Mouse (Mus musculus) heart, postnatal 10 days (tissue): ENCODE results near the gene Tbc1d5. TPM values are rescaled to one million over a fixed set of nuclear protein-coding genes. Genes with fewer than 3 reads are reported as not detected.

Experiments
- DNase-seq, 2 experiments: peaks; one replicate each; pipeline ENCODE4 v3.0.0; 2021
- intact Hi-C: fragments of 180-260 bp; cut with DNase I; formaldehyde crosslinking; loops from one replicate; pipeline ENCODE4 v1.15.1; 2025
- total RNA-seq, 2 experiments: library from RNA; stranded (reverse); gene quantifications; 2 replicates each; pipeline ENCODE4 v1.2.3; 2021

Gene Tbc1d5
- total RNA-seq: 10 to 100 TPM; 16.9 to 17.7 TPM

DNA sequence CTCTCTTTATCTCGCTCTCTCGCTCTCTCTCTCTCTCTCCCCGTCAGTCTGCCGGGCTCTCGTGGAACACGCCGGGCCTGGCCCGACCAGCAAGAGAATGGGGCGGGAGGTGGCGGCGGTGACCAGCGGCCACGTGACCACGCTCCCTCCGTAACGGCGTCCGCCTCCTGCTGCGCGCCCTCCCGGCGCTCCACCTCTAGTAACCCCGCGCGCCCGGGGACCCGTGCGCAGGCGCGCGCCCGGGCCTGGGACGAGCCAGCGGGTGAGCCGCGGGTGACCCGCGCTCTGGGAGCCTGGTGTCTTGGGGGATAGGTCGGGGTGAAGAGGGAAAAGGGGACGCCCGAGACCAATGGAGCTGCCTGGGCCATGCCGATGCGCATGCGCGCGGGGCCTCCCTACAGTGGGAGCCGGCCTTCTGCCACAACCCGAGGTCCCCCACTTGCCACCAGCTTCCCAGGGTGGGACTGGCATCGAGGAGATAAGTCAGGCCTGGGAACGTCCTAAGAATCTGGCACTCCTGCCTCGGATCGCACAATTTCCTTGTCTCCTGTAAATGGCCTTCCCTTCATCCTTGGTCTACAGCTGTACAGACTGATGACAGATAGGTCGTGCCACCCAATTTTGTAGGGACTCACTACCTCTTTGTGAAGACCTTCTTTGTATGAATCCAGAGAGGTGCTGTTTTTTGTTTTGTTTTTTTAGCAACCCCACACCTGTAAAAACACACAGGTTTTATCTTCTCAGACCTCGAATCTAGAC lies at the start of gene Tbc1d5:
Gene Tbc1d5, minus strand, starts transcription at position 158 of the 759 bp plus-strand sequence.
- DNase-seq: peak; percentile 94 to 96
- intact Hi-C loops: loop anchor here (2.0 kb wide), 1 partner anchor 67 kb away; no protein-coding TSS in a partner anchor

GRCm38 (mm10) chr17:51226056-51226455 lies 46.9 kb upstream of the Tbc1d5 start:
- intact Hi-C loops: no loop called here
- DNase-seq: no peak

DNA sequence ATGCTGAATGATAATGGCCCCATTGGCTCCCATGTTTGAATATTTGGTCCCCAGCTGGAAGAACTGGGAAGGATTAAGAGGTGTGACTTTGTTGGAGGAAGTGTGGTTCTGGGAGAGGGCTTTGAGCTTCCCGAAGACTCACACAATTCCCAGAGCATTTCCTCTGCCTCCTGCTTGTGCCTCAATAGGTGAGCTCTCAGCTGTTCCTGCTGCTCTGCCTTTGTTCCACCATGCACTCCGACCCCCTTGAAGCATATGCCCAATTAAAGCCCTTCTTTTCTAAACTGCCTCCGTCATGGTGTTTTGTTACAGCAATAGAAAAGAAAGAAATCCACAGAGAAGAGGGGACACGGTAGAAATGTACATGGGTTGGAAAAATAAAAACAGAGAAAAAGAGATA lies 44.0 kb upstream of the Tbc1d5 start:
- DNase-seq: no peak
- intact Hi-C loops: no loop called here

- intact Hi-C loops: no loop called here
- DNase-seq: peak in 1 of 2 experiments; percentile 11
Observed at GRCm38 (mm10) chr17:51221075-51221474, 41.9 kb upstream of the Tbc1d5 start.

DNA sequence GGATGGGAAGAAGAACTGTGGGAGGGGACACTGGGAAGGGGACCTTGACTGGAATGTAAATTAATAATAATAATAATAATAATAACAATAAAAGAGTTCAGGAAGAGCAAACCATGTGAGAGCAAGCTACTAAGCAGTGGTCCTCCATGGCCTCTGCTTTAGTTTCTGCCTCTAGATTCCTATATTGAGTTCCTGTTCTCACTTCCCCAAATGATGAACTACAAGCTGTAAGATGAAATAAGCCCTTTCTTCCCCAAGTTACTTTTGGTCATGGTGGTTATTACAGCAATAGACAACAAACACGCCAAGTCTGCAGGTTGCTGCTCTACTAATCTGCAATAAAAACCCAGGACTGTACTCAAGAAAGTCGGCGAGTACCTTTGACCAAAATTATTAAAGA lies 40.7 kb upstream of the Tbc1d5 start:
- DNase-seq: no peak
- intact Hi-C loops: no loop called here

DNA sequence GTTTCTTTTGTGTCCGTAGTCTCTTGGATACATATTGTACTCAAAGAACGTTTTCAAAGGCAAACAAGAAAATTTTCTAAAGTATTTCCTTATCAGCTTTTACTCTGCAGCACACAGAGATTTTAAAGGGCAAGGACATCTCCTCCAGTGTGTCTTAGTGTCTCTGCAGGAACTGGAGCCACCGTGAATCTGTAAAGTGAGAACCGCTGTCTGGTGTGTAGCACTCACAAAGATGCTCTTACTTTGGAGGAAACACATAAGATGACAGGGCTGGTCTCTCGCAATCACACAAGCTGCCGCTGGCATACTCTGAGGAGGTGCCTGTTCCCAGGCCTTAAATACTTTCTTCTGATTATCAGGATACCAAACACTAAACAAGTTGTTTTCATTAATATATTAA lies 37.3 kb upstream of the Tbc1d5 start:
- no peak for DNase-seq
- intact Hi-C loops: no loop called here

DNA sequence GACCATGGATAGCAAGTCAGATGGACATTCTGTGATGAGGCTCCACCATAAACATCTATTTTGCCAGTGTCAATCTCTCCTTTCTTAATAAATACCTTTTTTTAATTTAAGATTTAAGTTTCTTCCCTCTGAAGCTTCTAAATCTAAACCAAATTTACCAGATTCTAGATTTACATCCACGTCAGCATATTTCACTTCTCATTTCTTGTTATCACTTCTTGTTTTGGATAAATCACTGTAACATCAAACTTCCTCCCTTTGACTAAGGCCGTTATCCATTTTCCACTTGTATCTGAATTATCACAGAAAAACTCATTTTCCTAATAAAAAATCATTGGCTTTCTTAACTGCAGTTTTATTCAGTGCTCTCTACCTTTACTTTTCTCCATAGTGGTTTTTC lies 30.4 kb upstream of the Tbc1d5 start:
- intact Hi-C loops: no loop called here
- DNase-seq: no peak

DNA sequence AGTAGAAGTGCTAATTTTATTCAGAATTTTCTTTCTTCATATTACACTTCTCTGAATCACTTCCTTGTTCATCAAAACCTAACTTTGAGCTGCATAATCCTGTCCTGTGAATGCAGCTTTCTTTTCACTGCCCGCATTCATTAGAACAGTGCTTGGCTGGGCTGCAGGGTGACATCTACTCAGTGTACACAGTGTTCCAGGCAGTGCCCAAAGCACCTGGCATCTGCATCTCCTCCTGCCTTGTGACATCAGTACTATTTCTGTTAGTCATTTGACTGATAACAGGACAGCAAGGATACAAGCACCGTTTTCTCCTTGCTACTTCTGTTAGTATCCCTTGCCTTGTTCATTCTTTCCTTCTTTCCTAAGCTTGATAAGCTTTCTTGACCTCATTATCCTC lies 25.5 kb upstream of the Tbc1d5 start:
- intact Hi-C loops: no loop called here
- DNase-seq: peak; percentile 51 to 72

GRCm38 (mm10) chr17:51195561-51195960 lies 16.4 kb upstream of the Tbc1d5 start:
- no peak for DNase-seq

DNA sequence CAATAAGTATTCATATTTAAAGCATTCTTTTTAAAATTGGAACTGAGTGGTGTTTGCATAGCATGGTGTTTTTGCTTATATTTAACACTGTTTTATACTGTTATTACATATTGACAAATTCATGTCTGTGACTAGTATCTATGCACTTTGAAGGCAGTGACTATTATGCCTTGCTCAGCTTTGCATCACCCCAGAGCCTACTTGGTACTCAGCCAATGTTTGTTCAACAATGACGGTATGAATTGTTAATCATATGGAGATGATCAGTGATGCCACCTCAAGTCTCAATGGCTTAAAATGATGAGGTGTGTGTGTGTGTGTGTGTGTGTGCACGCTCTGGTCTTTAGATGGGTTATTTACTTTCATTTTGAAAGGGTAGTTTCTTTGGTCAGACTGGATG lies 15.6 kb upstream of the Tbc1d5 start:
- intact Hi-C loops: no loop called here
- no peak for DNase-seq

More at GRCm38 (mm10) chr17:51195561-51195960, 16.4 kb upstream of the Tbc1d5 start:
- intact Hi-C loops: no loop called here

DNA sequence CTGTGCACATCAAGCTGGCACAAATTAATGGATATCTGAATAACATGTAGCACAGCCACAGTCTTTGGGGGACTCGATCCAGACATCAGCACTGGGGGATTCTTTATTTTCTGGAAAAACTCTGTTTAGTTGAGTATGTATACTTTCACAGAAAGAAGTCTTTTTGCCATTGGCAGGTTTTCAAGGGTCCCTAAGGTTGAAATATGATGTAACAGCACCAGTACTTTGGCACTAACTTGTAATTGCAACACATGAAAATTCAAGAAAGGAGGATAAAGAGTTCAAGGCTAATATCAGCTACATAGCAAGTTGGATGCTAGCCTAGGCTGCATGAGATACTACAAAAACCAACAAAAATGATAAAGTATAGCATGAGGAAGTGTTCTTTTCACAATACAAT lies 12.2 kb upstream of the Tbc1d5 start:
- intact Hi-C loops: no loop called here
- no peak for DNase-seq

DNA sequence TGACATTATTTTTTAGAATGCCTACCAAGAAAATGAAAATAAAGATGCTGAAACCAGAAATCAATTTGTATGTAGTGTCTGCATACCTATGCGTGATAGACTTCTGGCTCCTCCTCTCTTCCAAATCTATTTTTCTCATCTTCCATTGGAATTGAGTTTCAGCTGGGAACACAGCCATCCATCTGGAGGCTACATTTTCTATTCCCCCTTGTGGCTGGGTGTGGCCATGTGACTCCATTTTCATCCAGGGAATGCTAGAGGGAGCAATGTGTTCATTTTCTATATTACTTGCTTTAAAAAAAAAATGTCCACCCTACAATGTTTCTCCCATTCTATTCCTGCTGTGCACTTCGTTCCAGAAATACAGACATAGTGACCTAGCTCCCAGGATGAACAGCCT lies 3.6 kb upstream of the Tbc1d5 start:
- DNase-seq: no peak
- intact Hi-C loops: no loop called here

GRCm38 (mm10) chr17:51178491-51179194 lies 509 bp downstream of the Tbc1d5 start:
- intact Hi-C loops: loop anchor here (2.0 kb wide), 1 partner anchor 66 kb away; no protein-coding TSS in a partner anchor
- DNase-seq: peak; percentile 81 to 82

GRCm38 (mm10) chr17:51177923-51178322 lies 1.2 kb downstream of the Tbc1d5 start:
- DNase-seq: peak; percentile 20 to 35
- intact Hi-C loops: loop anchor here (2.0 kb wide), 1 partner anchor 65 kb away; no protein-coding TSS in a partner anchor

- intact Hi-C loops: no loop called here
- DNase-seq: no peak
Observed at GRCm38 (mm10) chr17:51172332-51172731, 6.8 kb downstream of the Tbc1d5 start.

DNA sequence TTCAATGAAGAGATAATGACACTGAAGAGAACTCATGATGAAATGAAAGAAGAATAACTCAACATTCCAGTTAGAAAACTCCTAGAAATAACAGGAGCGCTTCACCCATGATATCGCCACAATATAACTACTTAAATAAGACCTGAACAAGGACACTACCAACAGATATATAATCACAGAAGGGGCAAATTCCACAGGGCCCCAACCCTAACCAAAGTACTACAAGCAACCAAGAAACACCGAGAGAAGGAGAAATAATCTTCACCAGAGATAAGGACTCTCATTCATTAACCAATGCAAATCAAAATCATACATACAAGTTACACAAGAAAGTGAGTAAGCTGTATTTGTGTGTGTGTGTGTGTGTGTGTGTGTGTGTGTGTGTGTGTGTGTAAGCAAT lies 7.6 kb downstream of the Tbc1d5 start:
- no peak for DNase-seq
- intact Hi-C loops: no loop called here

DNA sequence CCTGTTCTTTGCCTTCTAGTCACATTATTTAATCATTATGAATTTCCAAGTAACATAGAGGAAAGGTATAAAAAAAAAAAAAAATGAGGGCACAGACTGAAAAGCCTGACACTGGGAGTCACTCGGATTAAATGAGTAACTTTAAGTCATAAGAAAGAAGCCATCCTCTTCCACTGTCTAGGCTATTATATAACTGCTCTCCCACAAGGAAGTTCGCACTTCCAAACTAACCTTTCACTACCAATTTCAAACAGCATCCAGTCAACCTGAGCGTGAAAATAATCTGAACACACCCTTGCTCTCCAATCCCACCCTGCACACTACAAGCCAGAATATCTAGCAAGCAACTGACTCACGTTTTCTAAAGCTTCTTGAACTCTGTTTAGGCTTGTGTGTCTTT lies 9.2 kb downstream of the Tbc1d5 start:
- no peak for DNase-seq
- intact Hi-C loops: no loop called here

- intact Hi-C loops: no loop called here
Observed at GRCm38 (mm10) chr17:51162366-51162765, 16.8 kb downstream of the Tbc1d5 start.

GRCm38 (mm10) chr17:51159261-51159660 lies 19.9 kb downstream of the Tbc1d5 start:
- intact Hi-C loops: no loop called here
- peak; percentile 55 to 59 for DNase-seq

More at GRCm38 (mm10) chr17:51162366-51162765, 16.8 kb downstream of the Tbc1d5 start:
- no peak for DNase-seq

GRCm38 (mm10) chr17:51150999-51151398 lies 28.2 kb downstream of the Tbc1d5 start:
- intact Hi-C loops: no loop called here
- no peak for DNase-seq

- intact Hi-C loops: no loop called here
- DNase-seq: no peak
Observed at GRCm38 (mm10) chr17:51144983-51145382, 34.2 kb downstream of the Tbc1d5 start.

GRCm38 (mm10) chr17:51142095-51142494 lies 37.1 kb downstream of the Tbc1d5 start:
- DNase-seq: no peak
- intact Hi-C loops: no loop called here
